Mouse (Mus musculus) MN1 (cell line): ENCODE measurements around the gene Cdh4.

Experiments used
- DNase-seq: peaks from one replicate; pipeline ENCODE4 v3.0.0-alpha.2; 2016; ENCODE audit warnings: low spot score

Gene Cdh4

GRCm38 (mm10) chr2:179442191-179442540, at the start of gene Cdh4:
Gene Cdh4 (plus strand): TSS chr2:179442431.
- no peak for DNase-seq

GRCm38 (mm10) chr2:179395442-179395841, 46.8 kb upstream of the Cdh4 start:
- no peak for DNase-seq

- DNase-seq, result no peak
Measured at GRCm38 (mm10) chr2:179399645-179400249, 42.5 kb upstream of the Cdh4 start.

GRCm38 (mm10) chr2:179410866-179411561, 31.2 kb upstream of the Cdh4 start:
- DNase-seq, result no peak

GRCm38 (mm10) chr2:179412966-179413365, 29.3 kb upstream of the Cdh4 start:
- DNase-seq, result no peak

GRCm38 (mm10) chr2:179414253-179414652, 28.0 kb upstream of the Cdh4 start:
- DNase-seq, result no peak

GRCm38 (mm10) chr2:179414704-179415103, 27.5 kb upstream of the Cdh4 start:
- DNase-seq, result no peak

GRCm38 (mm10) chr2:179415892-179416403, 26.3 kb upstream of the Cdh4 start:
- DNase-seq, result no peak

- no peak for DNase-seq
Measured at GRCm38 (mm10) chr2:179416587-179417227, 25.5 kb upstream of the Cdh4 start.

GRCm38 (mm10) chr2:179425602-179426001, 16.6 kb upstream of the Cdh4 start:
- no peak for DNase-seq

GRCm38 (mm10) chr2:179428889-179429288, 13.3 kb upstream of the Cdh4 start:
- no peak for DNase-seq

- DNase-seq, result no peak
Measured at GRCm38 (mm10) chr2:179440161-179440560, 2.1 kb upstream of the Cdh4 start.

- DNase-seq, result no peak
Measured at GRCm38 (mm10) chr2:179441086-179441485, 1.1 kb upstream of the Cdh4 start.

GRCm38 (mm10) chr2:179441717-179442116, 514 bp upstream of the Cdh4 start:
- DNase-seq, result no peak

- no peak for DNase-seq
Measured at GRCm38 (mm10) chr2:179442541-179443225, 452 bp downstream of the Cdh4 start.

GRCm38 (mm10) chr2:179443226-179443815, 1.1 kb downstream of the Cdh4 start:
- DNase-seq, result no peak

- DNase-seq, result no peak
Measured at GRCm38 (mm10) chr2:179443959-179444358, 1.7 kb downstream of the Cdh4 start.

GRCm38 (mm10) chr2:179448256-179448655, 6.0 kb downstream of the Cdh4 start:
- DNase-seq, result no peak

GRCm38 (mm10) chr2:179449018-179449417, 6.8 kb downstream of the Cdh4 start:
- no peak for DNase-seq

- no peak for DNase-seq
Measured at GRCm38 (mm10) chr2:179459196-179459595, 17.0 kb downstream of the Cdh4 start.

- no peak for DNase-seq
Measured at GRCm38 (mm10) chr2:179459606-179460005, 17.4 kb downstream of the Cdh4 start.

GRCm38 (mm10) chr2:179463514-179463913, 21.3 kb downstream of the Cdh4 start:
- no peak for DNase-seq
